Mouse (Mus musculus) forebrain, embryonic 16.5 days (tissue): ENCODE results near the gene Fpr2. TPM values are rescaled to one million over a fixed set of nuclear protein-coding genes. Genes with fewer than 3 reads are reported as not detected.

Experiments used
- ATAC-seq: fragments of 200-750 bp; cut with Nextera tagmentation; 2 replicates; pipeline ENCODE4 v1.8.0; 2017; ENCODE audit warnings: mild to moderate bottlenecking, moderate library complexity
- H3K27ac ChIP-seq: fragments of 300-500 bp; sonication (generic); 2 replicates; pipeline ENCODE4 v1.5.1; 2014; ENCODE audit warnings: low read length, control low read depth
- H3K27me3 ChIP-seq: fragments of 300-500 bp; sonication (generic); replicated peaks from 2 replicates; pipeline ENCODE4 v1.6.1; 2014; ENCODE audit warnings: low read length; ENCODE audit not compliant: control insufficient read depth, insufficient read depth
- H3K36me3 ChIP-seq: fragments of 300-500 bp; sonication (generic); 2 replicates; pipeline ENCODE4 v1.6.1; 2014; ENCODE audit not compliant: control insufficient read depth, insufficient read depth
- H3K4me1 ChIP-seq: fragments of 300-500 bp; sonication (generic); replicated peaks from 2 replicates; pipeline ENCODE4 v1.6.1; 2014; ENCODE audit warnings: low read length; ENCODE audit not compliant: control insufficient read depth, insufficient read depth
- H3K4me2 ChIP-seq: fragments of 300-500 bp; sonication (generic); 2 replicates; pipeline ENCODE4 v1.6.1; 2014; ENCODE audit warnings: mild to moderate bottlenecking, low read length, control low read depth
- H3K4me3 ChIP-seq: fragments of 300-500 bp; sonication (generic); replicated peaks from 2 replicates; pipeline ENCODE4 v1.5.1; 2014; ENCODE audit warnings: mild to moderate bottlenecking, low read length, control low read depth
- H3K9ac ChIP-seq: fragments of 300-500 bp; sonication (generic); replicated peaks from 2 replicates; pipeline ENCODE4 v1.6.1; 2014; ENCODE audit warnings: low read depth, low read length, control low read depth
- H3K9me3 ChIP-seq: fragments of 300-500 bp; sonication (generic); 2 replicates; pipeline ENCODE4 v1.6.1; 2016; ENCODE audit warnings: low read length; ENCODE audit not compliant: control insufficient read depth
- WGBS: fragments of 180-500 bp; shearing (Covaris S2); extraction: QIAGEN DNeasy Blood & Tissue Kit; methylation state at CpG from one replicate; pipeline ENCODE4 v1.1.7; 2014; 5-methylcytosine and 5-hydroxymethylcytosine counted together
- polyA plus RNA-seq: library from polyadenylated mRNA; unstranded; fragments of >200 nt; fragmentation: Nextera tagmentation; extraction: Ambion mirVana; gene quantifications from 2 replicates; pipeline ENCODE4 v1.2.1, GENCODE M21; 2015

Gene Fpr2
- polyA plus RNA-seq, 1 experiment from 2014 or later = not detected

DNA sequence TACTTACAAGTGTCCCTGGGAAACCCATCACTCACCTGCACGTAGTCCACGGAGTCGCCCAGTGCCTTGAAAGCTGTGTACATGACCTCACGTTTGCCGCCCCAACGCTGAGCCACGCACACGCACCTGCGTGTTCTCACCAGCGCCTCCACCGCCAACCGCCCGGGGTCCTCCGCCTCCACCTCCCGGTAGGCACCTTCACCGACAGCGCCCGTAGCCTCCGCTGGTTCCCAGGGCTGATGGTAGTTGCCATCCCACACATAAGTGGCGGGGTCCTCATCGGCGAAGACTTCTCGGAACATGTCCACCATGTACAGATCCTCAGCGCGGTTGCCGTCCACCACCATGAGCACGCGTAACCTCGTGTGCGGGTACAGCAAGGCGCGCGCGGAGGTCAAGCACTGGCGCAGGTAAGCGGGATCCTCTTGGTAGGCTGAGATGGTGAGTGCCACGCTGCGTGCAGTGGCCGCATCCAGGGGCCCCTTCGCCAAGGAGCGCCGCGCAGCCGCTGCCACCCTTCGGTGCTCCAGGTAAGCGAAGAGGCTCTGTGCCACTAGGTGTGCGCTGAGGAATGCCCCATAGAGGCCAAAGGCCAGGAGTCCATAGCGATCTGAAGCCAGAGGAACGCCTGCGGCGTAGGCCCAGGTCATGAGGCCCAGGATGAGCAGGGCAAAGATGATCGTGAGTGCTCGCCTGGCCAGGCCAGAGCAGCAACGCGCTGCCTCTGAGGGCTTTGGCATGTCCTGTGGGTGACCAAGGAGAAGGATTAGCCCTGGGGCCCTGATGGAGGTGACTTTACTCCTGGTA, 37.5 kb upstream of the Fpr2 start:
- Histone ChIP-seq H3K4me1 (peaks cover 4% of the 10 kb centered on the region; the same call in 1 of the 2 replicates), H3K27me3 (no peaks in the 10 kb centered on the region), H3K4me3 (peak overlapping the region; percentile 19), H3K36me3 (no peaks in the 10 kb centered on the region), H3K9ac (0 out of 2 replicates have a peak overlapping the region, but pooled peaks have one; percentile 17), H3K27ac (no peak overlapping the region), H3K4me2 (peak overlapping the region; percentile 32), H3K9me3 (no peaks in the 10 kb centered on the region)
- peak; percentile 41 for ATAC-seq
- 24% methylated on average over 55 of the region's 55 CpGs for WGBS

GRCm38 (mm10) chr17:17855064-17855838, 32.4 kb upstream of the Fpr2 start, which contains the start of gene Has1:
Has1 (minus strand) TSS chr17:17855205.
- Histone ChIP-seq H3K4me3 (no peak within 1 kb of the TSS), H3K9ac (no peak within 1 kb of the TSS), H3K9me3 (no peaks in the 10 kb centered on the region), H3K27ac (no peak within 1 kb of the TSS), H3K27me3 (no peaks in the 10 kb centered on the region), H3K36me3 (no peaks in the 10 kb centered on the region), H3K4me2 (no peak within 1 kb of the TSS), H3K4me1 (peaks cover under 1% of the 10 kb centered on the region; the same call in 1 of the 2 replicates)
- no peak for ATAC-seq
- WGBS = 70% methylated on average over 8 of the region's 8 CpGs

DNA sequence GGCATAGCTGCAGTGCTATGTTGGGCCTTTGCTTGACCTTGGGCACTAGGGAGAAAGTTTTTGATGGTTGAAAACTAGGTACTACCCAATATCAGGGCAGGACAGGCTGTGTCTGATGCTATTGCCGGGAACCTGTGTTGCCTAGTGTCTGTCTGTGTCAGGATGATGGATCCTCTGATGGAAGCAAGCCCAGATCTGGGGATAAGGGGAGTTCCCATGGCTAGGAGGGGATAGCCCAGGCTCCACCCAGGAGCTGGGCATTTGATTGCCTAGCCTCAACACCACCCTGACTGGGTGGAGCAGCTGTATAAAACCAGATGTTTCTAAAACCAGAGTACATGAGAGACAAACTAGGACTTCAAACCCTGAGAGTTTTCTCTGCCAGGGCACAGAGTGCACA, 31.0 kb upstream of the Fpr2 start:
- Histone ChIP-seq H3K9me3 (no peaks in the 10 kb centered on the region), H3K4me1 (no peaks in the 10 kb centered on the region), H3K9ac (no peak overlapping the region), H3K27ac (no peak overlapping the region), H3K36me3 (no peaks in the 10 kb centered on the region), H3K4me2 (no peak overlapping the region), H3K4me3 (no peak overlapping the region), H3K27me3 (no peaks in the 10 kb centered on the region)
- no peak for ATAC-seq
- 97% methylated on average over 1 of the region's 1 CpGs for WGBS

GRCm38 (mm10) chr17:17857446-17857845, 30.2 kb upstream of the Fpr2 start:
- no peaks in the 10 kb centered on the region for H3K36me3 ChIP-seq
- WGBS = 92% methylated on average over 1 of the region's 1 CpGs
- H3K4me3 ChIP-seq = no peak overlapping the region
- H3K4me1 ChIP-seq = no peaks in the 10 kb centered on the region
- no peak overlapping the region for H3K4me2 ChIP-seq
- no peaks in the 10 kb centered on the region for H3K9me3 ChIP-seq
- no peak for ATAC-seq
- H3K27me3 ChIP-seq = no peaks in the 10 kb centered on the region
- H3K9ac ChIP-seq = no peak overlapping the region
- no peak overlapping the region for H3K27ac ChIP-seq

GRCm38 (mm10) chr17:17860110-17860509, 27.5 kb upstream of the Fpr2 start:
- Histone ChIP-seq H3K27ac (no peak overlapping the region), H3K36me3 (no peaks in the 10 kb centered on the region; the same call in 1 of the 2 replicates)
- WGBS = 90% methylated on average over 3 of the region's 3 CpGs

GRCm38 (mm10) chr17:17862360-17862759, 25.3 kb upstream of the Fpr2 start:
- Histone ChIP-seq H3K9me3 (no peaks in the 10 kb centered on the region), H3K36me3 (no peaks in the 10 kb centered on the region; the same call in 1 of the 2 replicates), H3K4me1 (no peaks in the 10 kb centered on the region), H3K4me2 (no peak overlapping the region), H3K4me3 (no peak overlapping the region), H3K27me3 (no peaks in the 10 kb centered on the region), H3K27ac (no peak overlapping the region), H3K9ac (no peak overlapping the region)
- WGBS = 67% methylated on average over 1 of the region's 1 CpGs
- ATAC-seq = no peak

More at GRCm38 (mm10) chr17:17860110-17860509, 27.5 kb upstream of the Fpr2 start:
- no peaks in the 10 kb centered on the region for H3K9me3 ChIP-seq
- H3K9ac ChIP-seq = no peak overlapping the region
- no peak for ATAC-seq
- H3K4me2 ChIP-seq = no peak overlapping the region
- no peaks in the 10 kb centered on the region for H3K4me1 ChIP-seq
- no peak overlapping the region for H3K4me3 ChIP-seq
- no peaks in the 10 kb centered on the region for H3K27me3 ChIP-seq

DNA sequence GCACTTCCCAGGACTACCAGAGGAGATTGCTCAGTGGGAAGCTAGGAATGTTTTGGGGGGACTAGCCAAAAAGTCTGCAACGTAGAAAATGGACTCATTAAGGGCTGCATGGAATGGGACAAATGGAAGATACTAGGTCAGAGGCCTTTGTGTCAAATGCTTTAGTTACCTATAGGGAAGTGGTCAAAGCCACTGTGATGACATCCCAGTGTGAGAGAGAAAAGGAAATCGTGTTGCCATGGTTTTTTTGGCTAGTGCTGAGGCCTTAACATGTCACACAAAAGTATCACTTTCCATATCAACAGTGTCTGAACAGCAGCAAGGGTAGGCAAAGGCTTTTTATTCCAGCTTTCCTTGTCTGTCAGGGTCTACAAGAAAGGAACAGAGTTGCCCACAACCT, 22.5 kb upstream of the Fpr2 start:
- Histone ChIP-seq H3K4me3 (no peak overlapping the region), H3K9me3 (no peaks in the 10 kb centered on the region), H3K4me2 (no peak overlapping the region), H3K36me3 (no peaks in the 10 kb centered on the region; the same call in 1 of the 2 replicates), H3K27ac (no peak overlapping the region), H3K4me1 (no peaks in the 10 kb centered on the region), H3K9ac (no peak overlapping the region), H3K27me3 (no peaks in the 10 kb centered on the region)
- no peak for ATAC-seq
- WGBS = 66% methylated on average over 2 of the region's 2 CpGs

GRCm38 (mm10) chr17:17866801-17867469, 20.7 kb upstream of the Fpr2 start:
- Histone ChIP-seq H3K9ac (no peak overlapping the region), H3K4me1 (no peaks in the 10 kb centered on the region), H3K27me3 (no peaks in the 10 kb centered on the region), H3K27ac (no peak overlapping the region), H3K4me3 (no peak overlapping the region), H3K36me3 (no peaks in the 10 kb centered on the region; the same call in 1 of the 2 replicates), H3K9me3 (no peaks in the 10 kb centered on the region), H3K4me2 (no peak overlapping the region)
- ATAC-seq = peak; percentile 33; the same call in 1 of the 2 replicates
- 87% methylated on average over 11 of the region's 11 CpGs for WGBS
